Mouse (Mus musculus) small intestine, adult 2 months (tissue): Measurements from ENCODE around the gene Paox. TPM values are rescaled to one million over a fixed set of nuclear protein-coding genes. Genes with fewer than 3 reads are reported as not detected.

ENCODE experiments used
- H3K27ac ChIP-seq: fragments of 200-500 bp; 2 replicates; pipeline ENCODE4 v1.5.1; 2012; ENCODE audit warnings: low read depth, low read length, control low read depth, inconsistent platforms; ENCODE audit not compliant: insufficient read depth
- H3K27me3 ChIP-seq: fragments of 200-500 bp; 2 replicates; pipeline ENCODE4 v1.6.1; 2012; ENCODE audit warnings: mild to moderate bottlenecking, moderate library complexity, low read length, inconsistent platforms; ENCODE audit not compliant: control insufficient read depth, insufficient read depth
- H3K36me3 ChIP-seq: fragments of 200-500 bp; 2 replicates; pipeline ENCODE4 v1.6.1; 2012; ENCODE audit warnings: mild to moderate bottlenecking, low read length, control low read depth, inconsistent platforms; ENCODE audit not compliant: control insufficient read depth, insufficient read depth
- H3K4me1 ChIP-seq: fragments of 200-500 bp; 2 replicates; pipeline ENCODE4 v1.6.1; 2012; ENCODE audit warnings: low read length, inconsistent platforms, mixed read lengths; ENCODE audit not compliant: control insufficient read depth, insufficient read depth, insufficient read length
- H3K4me3 ChIP-seq: fragments of 200-500 bp; 2 replicates; pipeline ENCODE4 v1.5.1; 2012; ENCODE audit warnings: low read depth, mild to moderate bottlenecking, control low read depth, inconsistent platforms, low read length, moderate library complexity
- CTCF ChIP-seq: fragments of 200-500 bp; IDR thresholded peaks from 2 replicates; pipeline ENCODE4 v1.5.1; 2012; ENCODE audit warnings: low read depth, mild to moderate bottlenecking, control low read depth, inconsistent platforms, low read length, moderate library complexity, mixed read lengths; ENCODE audit not compliant: insufficient replicate concordance, insufficient read length; ENCODE audit errors: extremely low read depth
- POLR2A ChIP-seq: fragments of 200-500 bp; IDR thresholded peaks from 2 replicates; pipeline ENCODE4 v1.6.1; 2012; ENCODE audit warnings: low read depth, mild to moderate bottlenecking, control low read depth, inconsistent platforms, low read length, moderate library complexity
- WGBS: fragments of 180-500 bp; shearing (Covaris S2); methylation state at CpG from one replicate; pipeline ENCODE4 v1.1.7; 2018; 5-methylcytosine and 5-hydroxymethylcytosine counted together
- polyA plus RNA-seq: library from polyadenylated mRNA; depleted of rRNA; stranded (reverse); fragments of >200 nt; gene quantifications from 2 replicates; pipeline ENCODE4 v1.2.3, GENCODE M21; 2012; rRNA removed

Paox gene
- polyA plus RNA-seq, 1 experiment, result 11.0 TPM

DNA sequence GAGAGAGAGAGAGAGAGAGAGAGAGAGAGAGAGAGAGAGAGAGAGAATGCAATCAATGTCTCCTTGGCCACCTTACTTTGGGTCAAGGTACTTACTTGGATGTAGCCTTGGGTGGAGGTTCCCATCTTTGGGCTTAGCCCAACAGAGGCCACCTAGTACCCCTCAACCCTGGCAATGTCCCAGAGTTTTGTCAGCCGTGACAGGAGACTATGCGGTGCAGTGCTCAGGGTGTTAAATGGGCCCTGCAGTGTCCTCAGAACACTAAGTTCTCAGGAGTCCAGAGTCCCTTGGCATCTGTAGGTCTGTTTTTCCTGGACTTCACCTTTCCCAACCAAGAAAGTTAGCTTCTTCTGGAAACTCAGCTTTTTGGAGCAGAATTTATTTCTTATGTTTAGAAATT is 63.6 kb downstream of the Paox start:
- Histone ChIP-seq H3K27ac (no peak overlapping the region), H3K4me3 (no peak overlapping the region), H3K27me3 (no peaks in the 10 kb centered on the region), H3K4me1 (no peaks in the 10 kb centered on the region), H3K36me3 (no peaks in the 10 kb centered on the region)
- 86% methylated on average over 2 of the region's 2 CpGs for WGBS
- TF ChIP-seq CTCF (no peak), POLR2A (no peak)

DNA sequence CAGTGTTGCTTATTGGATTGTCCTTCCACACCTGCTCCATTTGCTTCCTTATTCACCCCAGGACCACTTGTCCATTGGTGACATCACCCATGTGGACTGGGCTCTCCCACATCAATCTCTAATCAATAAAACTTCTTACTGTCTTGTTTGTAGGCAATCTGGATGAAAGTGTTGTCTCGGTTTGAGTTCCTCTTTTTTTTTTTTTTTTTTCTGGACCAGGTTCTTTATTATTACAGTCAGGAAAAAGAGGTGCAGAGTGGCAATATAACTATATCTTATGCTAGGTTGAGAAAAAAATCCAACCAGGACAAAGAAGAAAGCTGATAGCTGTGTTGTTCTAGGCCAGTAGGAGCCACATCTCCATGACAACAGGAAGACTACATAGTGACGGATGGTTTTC is 65.1 kb downstream of the Paox start:
- WGBS, result 61% methylated on average over 2 of the region's 2 CpGs
- Histone ChIP-seq H3K4me1 (no peaks in the 10 kb centered on the region), H3K36me3 (no peaks in the 10 kb centered on the region), H3K4me3 (no peak overlapping the region), H3K27ac (no peak overlapping the region), H3K27me3 (no peaks in the 10 kb centered on the region)
- TF ChIP-seq POLR2A, result no peak
- no peak for TF ChIP-seq CTCF

DNA sequence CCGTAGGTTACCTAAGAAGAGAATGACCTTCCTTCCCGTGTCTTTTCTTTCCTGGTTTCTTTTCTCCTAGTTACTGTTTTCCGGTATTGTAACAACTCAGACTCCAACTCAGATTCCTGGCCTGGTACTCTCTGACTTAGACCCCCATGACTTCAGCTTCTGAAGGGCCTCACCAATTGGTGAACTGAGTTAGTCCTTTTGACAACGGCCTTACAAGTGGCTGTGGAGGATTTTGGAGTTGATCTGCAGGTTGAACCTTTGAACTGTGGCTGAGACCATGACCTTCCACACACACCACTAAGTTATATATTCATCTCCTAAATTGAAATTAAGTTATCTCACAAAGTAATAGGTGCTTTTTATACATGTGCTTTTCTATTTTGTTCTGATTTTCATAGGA is 68.6 kb downstream of the Paox start:
- Histone ChIP-seq H3K36me3 (no peaks in the 10 kb centered on the region), H3K4me3 (no peak overlapping the region)
- 77% methylated on average over 4 of the region's 4 CpGs for WGBS

More for the DNA sequence above, 68.6 kb downstream of the Paox start:
- no peak overlapping the region for H3K27ac ChIP-seq
- no peaks in the 10 kb centered on the region for H3K27me3 ChIP-seq
- no peaks in the 10 kb centered on the region for H3K4me1 ChIP-seq
- TF ChIP-seq CTCF, result no peak
- TF ChIP-seq POLR2A, result no peak

Other genes starting within 250 kb of the Paox start
- gene Kndc1, start 221.1 kb upstream of the Paox start, polyA plus RNA-seq, result 0.16 and 0.18 TPM in 2 replicates
- 0.20 and 0.67 TPM in 2 replicates for gene Utf1, start 172.0 kb upstream of the Paox start, polyA plus RNA-seq
- gene 6430531B16Rik, start 137.0 kb upstream of the Paox start, polyA plus RNA-seq, result 0.06 and 0.16 TPM in 2 replicates
- 4.9 and 7.3 TPM in 2 replicates for gene Adam8, start 123.2 kb upstream of the Paox start, polyA plus RNA-seq
- gene Zfp511, start 79.4 kb upstream of the Paox start, polyA plus RNA-seq, result 54.9 and 68.9 TPM in 2 replicates
- 5.1 and 9.1 TPM in 2 replicates for gene Tubgcp2, start 79.1 kb upstream of the Paox start, polyA plus RNA-seq
- gene Msx3, start 66.7 kb upstream of the Paox start, polyA plus RNA-seq, result 0.10 TPM in 1 of 2 replicates, not detected in the other
- 1.0 and 1.4 TPM in 2 replicates for gene Caly, start 33.3 kb upstream of the Paox start, polyA plus RNA-seq
- 3,061 and 5,933 TPM in 2 replicates for gene Prap1, start 22.4 kb upstream of the Paox start, polyA plus RNA-seq
- gene Fuom, start 13.4 kb upstream of the Paox start, polyA plus RNA-seq, result 76.8 and 111 TPM in 2 replicates
- gene Echs1, start 677 bp downstream of the Paox start, polyA plus RNA-seq, result 47.4 and 48.1 TPM in 2 replicates
- 8.3 and 16.6 TPM in 2 replicates for gene Mtg1, start 21.8 kb downstream of the Paox start, polyA plus RNA-seq
- 0.29 and 0.34 TPM in 2 replicates for gene Sprn, start 39.1 kb downstream of the Paox start, polyA plus RNA-seq
- not detected in 2 replicates for gene Olfr522, start 49.0 kb downstream of the Paox start, polyA plus RNA-seq
- gene Olfr523, start 57.4 kb downstream of the Paox start, polyA plus RNA-seq, result not detected in 2 replicates
- not detected in 2 replicates for gene Olfr524, start 90.2 kb downstream of the Paox start, polyA plus RNA-seq
- 0.22 and 1.2 TPM in 2 replicates for gene Cd163l1, start 102.5 kb downstream of the Paox start, polyA plus RNA-seq
- 0.18 and 0.28 TPM in 2 replicates for gene 5830411N06Rik, start 131.5 kb downstream of the Paox start, polyA plus RNA-seq
- gene Olfr525, start 205.1 kb downstream of the Paox start, polyA plus RNA-seq, result not detected in 2 replicates
- gene Olfr527, start 218.2 kb downstream of the Paox start, polyA plus RNA-seq, result not detected in 2 replicates
- 0.36 and 1.6 TPM in 2 replicates for gene Olfr60, start 245.9 kb downstream of the Paox start, polyA plus RNA-seq